Mouse (Mus musculus) heart, postnatal 0 days (tissue): ENCODE data around the gene Csnk1g1. TPM values are rescaled to one million over a fixed set of nuclear protein-coding genes. Genes with fewer than 3 reads are reported as not detected.

ENCODE experiments used
- ATAC-seq: fragments of 200-750 bp; cut with Nextera tagmentation; 2 replicates; pipeline ENCODE4 v1.8.0; 2017; ENCODE audit warnings: low read depth, moderate number of reproducible peaks, moderate library complexity; ENCODE audit not compliant: insufficient read depth
- DNase-seq: peaks from one replicate; pipeline ENCODE4 v3.0.0-alpha.2; 2016; ENCODE audit warnings: low spot score
- H3K27ac ChIP-seq: fragments of 300-500 bp; sonication (generic); 2 replicates; pipeline ENCODE4 v1.5.1; 2014; ENCODE audit warnings: low read depth, mild to moderate bottlenecking
- H3K27me3 ChIP-seq: fragments of 300-500 bp; sonication (generic); 2 replicates; pipeline ENCODE4 v1.6.1; 2014; ENCODE audit warnings: low read length, mixed read lengths; ENCODE audit not compliant: control insufficient read depth, insufficient read depth
- H3K36me3 ChIP-seq: fragments of 300-500 bp; sonication (generic); replicated peaks from 2 replicates; pipeline ENCODE4 v1.6.1; 2014; ENCODE audit warnings: low read length, mixed read lengths; ENCODE audit not compliant: control insufficient read depth, insufficient read depth
- H3K4me1 ChIP-seq: fragments of 300-500 bp; sonication (generic); 2 replicates; pipeline ENCODE4 v1.6.1; 2014; ENCODE audit warnings: antibody characterized with exemption; ENCODE audit not compliant: control insufficient read depth, insufficient read depth
- H3K4me2 ChIP-seq: fragments of 300-500 bp; sonication (generic); 2 replicates; pipeline ENCODE4 v1.6.1; 2014; ENCODE audit warnings: low read depth, mild to moderate bottlenecking, low read length, moderate library complexity
- H3K4me3 ChIP-seq: fragments of 300-500 bp; sonication (generic); 2 replicates; pipeline ENCODE4 v1.5.1; 2014; ENCODE audit warnings: low read depth, low read length
- H3K9ac ChIP-seq: fragments of 300-500 bp; sonication (generic); replicated peaks from 2 replicates; pipeline ENCODE4 v1.6.1; 2014; ENCODE audit warnings: low read depth, low read length, mixed read lengths
- H3K9me3 ChIP-seq: fragments of 300-500 bp; sonication (generic); replicated peaks from 2 replicates; pipeline ENCODE4 v1.6.1; 2016; ENCODE audit warnings: low read length; ENCODE audit not compliant: control insufficient read depth
- CTCF ChIP-seq: IDR thresholded peaks from 2 replicates; pipeline ENCODE4 v1.5.1; 2016; ENCODE audit warnings: antibody characterized with exemption, control low read depth, low read depth
- EP300 ChIP-seq: IDR thresholded peaks from 2 replicates; pipeline ENCODE4 v1.6.1; 2016; ENCODE audit warnings: antibody characterized with exemption, low read depth
- WGBS: fragments of 180-500 bp; shearing (Covaris S2); extraction: QIAGEN DNeasy Blood & Tissue Kit; methylation state at CpG from one replicate; pipeline ENCODE4 v1.1.7; 2014; 5-methylcytosine and 5-hydroxymethylcytosine counted together
- polyA plus RNA-seq: library from polyadenylated mRNA; unstranded; fragments of >200 nt; fragmentation: Nextera tagmentation; extraction: Ambion mirVana; gene quantifications from 2 replicates; pipeline ENCODE4 v1.2.1, GENCODE M21; 2015
- total RNA-seq: library from RNA; depleted of rRNA; stranded (reverse); fragments of >200 nt; gene quantifications from 2 replicates; pipeline ENCODE4 v1.2.3, GENCODE M21; 2014; ENCODE audit warnings: low replicate concordance; rRNA removed

Csnk1g1 gene
- total RNA-seq (9.9 and 17.1 TPM in 2 replicates), polyA plus RNA-seq (5.9 and 6.0 TPM in 2 replicates)

DNA sequence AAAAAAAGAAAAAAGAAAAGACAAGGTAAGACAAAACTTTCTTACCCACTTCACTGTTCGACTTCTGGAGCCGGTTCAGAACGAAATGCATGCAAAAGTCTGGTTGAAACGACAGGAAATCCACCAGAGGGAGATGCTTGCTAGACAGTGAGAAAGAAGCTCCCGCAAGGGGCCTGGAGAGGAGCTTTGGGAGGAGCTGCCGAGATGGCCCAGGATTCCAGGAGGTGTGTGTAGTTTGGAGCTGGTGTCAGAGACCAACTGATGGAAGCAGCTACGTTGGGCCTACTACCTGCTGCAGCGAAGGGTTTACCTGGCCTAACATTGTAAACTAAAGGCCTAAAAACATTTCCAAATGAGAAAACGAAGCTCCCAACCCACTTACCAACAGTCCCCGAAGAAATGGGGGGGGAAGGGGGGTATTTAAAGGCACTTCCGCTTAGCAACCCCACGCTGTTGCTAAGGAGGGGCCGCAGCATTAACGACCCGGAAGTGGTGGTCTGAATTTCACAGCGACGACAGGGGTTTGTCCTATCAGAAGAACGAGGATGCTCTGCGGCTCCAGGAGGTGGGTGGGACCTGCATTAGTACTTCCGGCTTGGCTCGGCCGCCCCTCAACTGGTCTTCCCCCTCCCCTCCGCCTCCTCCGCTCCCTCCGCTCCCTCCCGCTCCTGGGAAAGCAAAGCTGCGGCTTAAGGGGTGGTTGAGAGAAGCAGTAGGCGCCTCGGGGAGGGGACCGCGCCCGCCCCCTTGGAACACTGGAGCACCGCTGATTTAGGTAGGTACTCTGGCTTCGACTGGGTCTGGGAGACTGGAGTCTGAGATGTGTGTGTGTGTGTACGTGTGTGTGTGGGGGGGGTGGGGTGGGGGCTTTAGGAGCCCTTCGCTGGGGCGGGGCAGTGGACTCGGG is at the start of gene Csnk1g1, which contains the start of gene Trip4:
TSS of gene Csnk1g1 (plus strand) at position 531 of the 907 bp plus-strand sequence.
TSS of gene Trip4 (minus strand) at position 401 of the 907 bp plus-strand sequence.
- peaks cover 3% of the 10 kb centered on the region; the same call in 1 of the 2 replicates for H3K4me1 ChIP-seq
- DNase-seq (peak; percentile 99), ATAC-seq (peak; percentile 99)
- no peaks in the 10 kb centered on the region for H3K9me3 ChIP-seq
- peak within 1 kb of the TSS; percentile 87 for H3K4me2 ChIP-seq
- H3K4me3 ChIP-seq, result peak within 1 kb of the TSS; percentile 87
- H3K9ac ChIP-seq, result peak within 1 kb of the TSS; percentile 68
- peak within 1 kb of the TSS; percentile 85 for H3K27ac ChIP-seq
- no peaks in the 10 kb centered on the region; the same call in 1 of the 2 replicates for H3K36me3 ChIP-seq
- no peaks in the 10 kb centered on the region for H3K27me3 ChIP-seq
- under 1% methylated on average over 38 of the region's 38 CpGs for WGBS
- TF ChIP-seq CTCF (peak; percentile 47), EP300 (peak; percentile 34)

DNA sequence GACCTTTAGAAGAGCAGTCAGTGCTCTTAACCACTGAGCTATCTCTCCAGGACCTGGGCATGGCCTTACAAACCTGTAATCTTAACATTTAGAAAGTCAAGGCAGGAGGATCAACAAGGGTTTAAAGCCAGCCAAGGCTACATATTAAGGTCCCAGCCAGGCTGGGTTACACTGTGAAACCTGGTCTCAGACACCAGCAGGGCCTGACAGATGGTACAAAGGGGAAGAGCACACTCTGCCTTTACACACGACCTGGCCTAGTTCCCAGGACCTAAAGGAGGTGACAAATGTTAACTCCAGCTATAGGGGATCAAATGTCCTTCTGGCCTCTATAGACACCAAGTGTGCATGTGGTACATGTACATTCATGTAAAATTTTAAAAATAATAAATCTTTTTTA is 49.1 kb upstream of the Csnk1g1 start:
- H3K4me3 ChIP-seq, result no peak overlapping the region
- 48% methylated on average over 1 of the region's 1 CpGs for WGBS

DNA sequence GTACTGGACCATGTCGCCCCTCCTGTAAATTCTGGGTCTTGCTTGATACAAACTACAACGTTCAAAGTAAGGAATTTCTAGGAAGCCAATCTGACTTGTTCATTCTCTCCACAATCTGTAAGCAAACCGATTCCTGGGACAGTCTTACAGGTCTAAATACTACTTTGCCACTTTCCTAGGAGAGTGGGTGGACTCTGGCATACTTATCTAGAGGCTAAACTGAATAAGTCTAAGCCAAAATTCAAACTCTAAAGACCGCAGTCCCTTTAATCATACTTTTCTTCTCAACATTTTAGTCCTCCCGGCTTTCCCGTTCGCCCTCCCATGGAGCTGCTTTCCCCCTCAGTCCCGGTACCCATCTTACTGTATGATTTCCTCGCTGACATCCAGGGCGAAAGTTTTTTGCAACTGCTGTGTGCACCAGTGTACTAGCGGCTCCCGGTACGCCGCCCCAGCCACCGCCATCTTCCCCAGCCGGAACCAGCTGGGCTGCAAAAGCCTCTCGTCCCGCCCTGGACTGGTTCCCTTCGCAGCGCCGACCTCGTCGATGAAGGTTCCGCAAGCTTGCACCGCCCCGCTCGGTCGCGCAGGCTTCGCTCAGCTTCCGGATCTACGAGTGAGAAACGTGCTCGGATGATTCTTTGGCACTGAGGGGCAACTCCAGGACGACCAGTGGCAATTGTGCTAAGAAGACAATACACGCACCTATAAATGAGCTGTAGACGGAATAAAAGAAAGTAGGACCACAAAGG is 24.0 kb upstream of the Csnk1g1 start:
- no peaks in the 10 kb centered on the region for H3K9me3 ChIP-seq
- peak; percentile 99 for ATAC-seq
- DNase-seq, result peak; percentile 91
- H3K4me3 ChIP-seq, result peak overlapping the region; percentile 90
- peak overlapping the region; percentile 79 for H3K4me2 ChIP-seq
- H3K27me3 ChIP-seq, result no peaks in the 10 kb centered on the region
- peaks cover 6% of the 10 kb centered on the region for H3K36me3 ChIP-seq
- H3K27ac ChIP-seq, result peak overlapping the region; percentile 86
- peak overlapping the region; percentile 83 for H3K9ac ChIP-seq
- 0% methylated on average over 37 of the region's 37 CpGs for WGBS
- peaks cover 13% of the 10 kb centered on the region for H3K4me1 ChIP-seq
- TF ChIP-seq CTCF (no peak), EP300 (peak; percentile 50; the same call in 1 of the 2 replicates)

More for the DNA sequence above, 49.1 kb upstream of the Csnk1g1 start:
- peaks cover 57% of the 10 kb centered on the region for H3K36me3 ChIP-seq
- H3K9ac ChIP-seq, result no peak overlapping the region
- no peaks in the 10 kb centered on the region for H3K27me3 ChIP-seq
- no peaks in the 10 kb centered on the region for H3K4me1 ChIP-seq
- no peaks in the 10 kb centered on the region for H3K9me3 ChIP-seq
- H3K4me2 ChIP-seq, result no peak overlapping the region
- no peak for DNase-seq
- no peak for TF ChIP-seq CTCF
- no peak for TF ChIP-seq EP300
- no peak for ATAC-seq
- H3K27ac ChIP-seq, result no peak overlapping the region

DNA sequence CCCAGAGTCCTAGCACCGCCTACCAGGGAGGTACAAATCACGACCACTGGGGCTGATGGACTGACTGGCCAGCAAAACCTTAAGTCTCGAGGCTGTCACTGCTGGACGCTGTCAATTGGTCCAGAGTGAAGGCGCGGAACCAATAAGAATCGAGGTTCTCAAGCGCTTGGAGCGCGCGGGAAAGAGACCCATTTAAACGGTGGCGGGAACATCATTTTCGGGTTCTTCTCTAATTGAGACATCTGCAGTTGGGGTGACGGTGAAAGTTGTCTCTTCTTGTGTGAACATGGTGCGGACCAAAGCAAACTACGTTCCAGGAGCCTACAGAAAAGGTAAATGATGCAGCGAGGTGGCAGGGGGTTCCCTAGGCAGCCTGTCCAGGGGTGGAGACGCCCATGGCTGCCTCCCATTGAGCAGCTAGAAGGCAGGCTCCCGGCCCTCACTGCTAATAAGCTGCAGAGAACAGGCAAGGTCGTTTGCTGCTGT is 18.5 kb upstream of the Csnk1g1 start, which contains the start of gene Pclaf:
TSS of gene Pclaf (plus strand) at position 95 of the 486 bp plus-strand sequence.
- DNase-seq, result peak; percentile 90
- peak within 1 kb of the TSS; percentile 72 for H3K4me2 ChIP-seq
- peaks cover 5% of the 10 kb centered on the region; the same call in 1 of the 2 replicates for H3K4me1 ChIP-seq
- H3K4me3 ChIP-seq, result peak within 1 kb of the TSS; percentile 53
- no peaks in the 10 kb centered on the region for H3K27me3 ChIP-seq
- H3K9me3 ChIP-seq, result no peaks in the 10 kb centered on the region
- ATAC-seq, result peak; percentile 96
- H3K27ac ChIP-seq, result no peak within 1 kb of the TSS
- H3K36me3 ChIP-seq, result peaks cover 11% of the 10 kb centered on the region; the same call in 1 of the 2 replicates
- 0% methylated on average over 21 of the region's 21 CpGs for WGBS
- peak within 1 kb of the TSS; percentile 62 for H3K9ac ChIP-seq
- TF ChIP-seq CTCF (no peak), EP300 (no peak)

DNA sequence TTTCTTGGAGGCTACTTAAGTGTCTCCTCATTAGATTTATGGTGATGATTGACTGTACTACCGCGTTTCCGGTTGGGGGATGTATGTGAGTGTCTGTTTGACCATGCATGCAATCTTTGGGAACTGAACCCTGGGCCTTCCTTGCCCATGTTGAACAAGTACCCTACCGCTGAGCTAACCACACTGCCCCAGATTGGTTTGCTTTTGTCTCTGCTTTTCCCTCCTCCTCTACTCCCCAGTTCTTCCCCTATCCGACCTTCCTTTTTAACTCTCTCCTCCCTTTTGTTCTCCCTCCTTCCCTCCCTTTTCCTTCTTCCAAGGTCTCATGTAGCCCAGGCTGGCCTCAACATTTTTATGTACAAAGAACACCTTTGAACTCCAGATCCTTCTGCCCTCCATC is 17.6 kb upstream of the Csnk1g1 start:
- Histone ChIP-seq H3K4me1 (no peaks in the 10 kb centered on the region; the same call in 1 of the 2 replicates), H3K36me3 (peaks cover 14% of the 10 kb centered on the region; the same call in 1 of the 2 replicates), H3K9ac (peak overlapping the region; percentile 62), H3K4me3 (peak overlapping the region; percentile 53), H3K27ac (no peak overlapping the region), H3K4me2 (peak overlapping the region; percentile 72), H3K27me3 (no peaks in the 10 kb centered on the region), H3K9me3 (no peaks in the 10 kb centered on the region)
- TF ChIP-seq EP300 (no peak), CTCF (no peak)
- DNase-seq (no peak), ATAC-seq (no peak)
- 6% methylated on average over 5 of the region's 5 CpGs for WGBS
